Mouse (Mus musculus) adrenal gland, postnatal 10 days (tissue): Measurements from ENCODE around the gene Hnrnpm. TPM values are rescaled to one million over a fixed set of nuclear protein-coding genes. Genes with fewer than 3 reads are reported as not detected.
A peak's percentile ranks its signal among the peaks of the same experiment; 100 is the strongest.
"Not testable (repeated sequence)": the region's sequence is repeated elsewhere in the genome, so short reads cannot be mapped to it uniquely, and the experiment has no call there.

ENCODE experiments used
- DNase-seq: peaks from one replicate; pipeline ENCODE4 v3.0.0; 2021; ENCODE audit warnings: mixed read lengths
- total RNA-seq, 2 experiments: library from RNA; stranded (reverse); gene quantifications; 2 replicates each; pipeline ENCODE4 v1.2.3; 2021

The Hnrnpm gene
- total RNA-seq, 2 experiments from 2014 or later = 148 to 172 TPM

DNA sequence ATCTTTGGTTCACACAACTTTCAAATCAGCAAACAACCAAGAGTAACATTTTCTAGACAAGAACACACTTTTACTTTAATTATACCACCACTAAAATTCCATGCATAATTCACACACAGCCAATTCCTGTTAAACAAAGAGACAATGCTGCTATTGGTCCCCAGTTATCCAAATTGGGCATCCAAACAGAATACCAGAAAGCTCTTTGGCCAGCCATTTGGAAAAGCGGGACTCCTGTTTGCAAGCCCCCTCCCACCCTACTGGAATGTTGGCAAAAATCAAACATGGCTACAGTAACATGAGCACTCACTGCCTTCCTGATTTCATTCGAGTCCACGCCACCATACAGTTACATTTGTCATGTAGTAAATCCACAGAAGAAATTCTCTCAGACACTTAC is 17.0 kb downstream of the Hnrnpm start:
- DNase-seq = no peak

GRCm38 (mm10) chr17:33666813-33667212 is 19.8 kb downstream of the Hnrnpm start:
- no peak for DNase-seq

GRCm38 (mm10) chr17:33649781-33650475 is 36.7 kb downstream of the Hnrnpm start:
- DNase-seq = no peak

- no peak for DNase-seq
Measured at GRCm38 (mm10) chr17:33645073-33645472, 41.6 kb downstream of the Hnrnpm start.

GRCm38 (mm10) chr17:33644068-33644467 is 42.6 kb downstream of the Hnrnpm start:
- no peak for DNase-seq

- DNase-seq = peak; percentile 0
Measured at GRCm38 (mm10) chr17:33639743-33640142, 46.9 kb downstream of the Hnrnpm start.

GRCm38 (mm10) chr17:33637516-33638276 is 49.0 kb downstream of the Hnrnpm start, which contains the start of gene Pram1:
Pram1 (plus strand) TSS chr17:33638056.
- no peak for DNase-seq

DNA sequence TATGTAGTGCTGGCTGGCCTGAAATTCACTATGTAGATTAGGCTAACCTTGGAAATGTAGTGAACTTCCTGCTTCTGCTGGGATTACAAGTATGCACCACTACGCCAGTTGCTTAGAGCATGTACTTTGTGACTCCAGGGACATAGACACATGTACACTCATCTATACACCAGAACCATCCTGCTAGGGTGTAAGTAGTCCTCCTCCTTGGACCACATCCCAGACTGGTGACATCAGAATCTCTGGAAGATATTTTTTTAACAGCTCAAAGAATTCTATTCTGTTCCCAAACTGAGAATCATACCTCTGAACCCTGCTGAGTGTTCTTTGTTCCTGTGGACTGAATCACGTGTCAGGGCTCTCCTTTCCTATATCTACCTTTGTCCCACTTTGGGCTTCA is 49.6 kb downstream of the Hnrnpm start:
- peak; percentile 26 for DNase-seq

- no peak for DNase-seq
Measured at GRCm38 (mm10) chr17:33631796-33632195, 54.9 kb downstream of the Hnrnpm start.

DNA sequence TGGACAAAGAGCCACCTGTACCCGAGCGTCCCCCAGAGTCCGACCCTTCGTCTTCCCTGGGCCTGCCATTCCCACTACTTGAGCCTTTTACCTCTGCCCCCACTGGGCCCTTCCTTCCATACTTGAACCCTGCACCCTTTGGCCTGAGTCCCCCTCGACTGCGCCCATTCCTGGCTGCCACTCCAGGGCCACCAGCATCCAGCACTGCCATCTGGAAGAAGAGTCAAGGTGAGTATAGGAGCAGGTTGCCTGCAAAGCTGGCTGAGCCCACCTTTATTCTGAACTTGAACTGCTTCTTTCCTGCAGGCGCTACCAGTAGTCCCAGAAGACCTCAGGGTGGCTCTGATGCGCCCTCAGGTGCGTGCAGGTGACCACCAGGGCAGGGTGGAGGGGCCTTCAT is 55.4 kb downstream of the Hnrnpm start:
- no peak for DNase-seq

GRCm38 (mm10) chr17:33630171-33630895 is 56.3 kb downstream of the Hnrnpm start:
- no peak for DNase-seq

DNA sequence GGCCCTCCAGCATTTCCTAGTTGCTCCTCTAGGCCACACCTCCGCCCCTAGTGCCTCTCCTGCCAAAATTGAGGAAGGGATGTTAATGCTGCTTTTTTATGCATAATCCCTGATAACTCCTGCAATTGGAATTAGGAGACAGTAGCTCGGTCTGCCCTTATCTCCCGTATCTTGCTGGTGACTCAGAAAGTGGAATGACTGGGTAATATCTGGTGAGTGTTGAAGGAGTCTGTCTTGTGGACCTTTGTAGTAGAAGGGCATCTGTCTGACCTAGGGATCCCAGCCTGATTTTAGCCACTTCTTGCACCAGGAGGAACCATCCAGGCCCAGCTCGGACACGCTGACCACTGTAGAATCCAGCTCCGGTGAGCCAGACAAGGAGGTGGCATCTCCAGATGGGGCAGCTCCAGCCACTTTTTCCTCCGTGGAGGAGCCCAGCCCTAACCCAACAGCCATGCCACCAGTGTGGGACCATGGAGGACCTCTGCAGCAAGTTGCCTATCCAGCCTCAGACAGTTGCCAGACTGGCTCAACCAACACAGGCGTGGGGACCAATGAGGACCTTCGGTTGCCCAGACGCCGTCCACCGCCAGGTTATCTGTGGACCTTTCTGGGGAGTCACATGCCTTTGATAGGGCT is 57.1 kb downstream of the Hnrnpm start:
- DNase-seq = no peak

DNA sequence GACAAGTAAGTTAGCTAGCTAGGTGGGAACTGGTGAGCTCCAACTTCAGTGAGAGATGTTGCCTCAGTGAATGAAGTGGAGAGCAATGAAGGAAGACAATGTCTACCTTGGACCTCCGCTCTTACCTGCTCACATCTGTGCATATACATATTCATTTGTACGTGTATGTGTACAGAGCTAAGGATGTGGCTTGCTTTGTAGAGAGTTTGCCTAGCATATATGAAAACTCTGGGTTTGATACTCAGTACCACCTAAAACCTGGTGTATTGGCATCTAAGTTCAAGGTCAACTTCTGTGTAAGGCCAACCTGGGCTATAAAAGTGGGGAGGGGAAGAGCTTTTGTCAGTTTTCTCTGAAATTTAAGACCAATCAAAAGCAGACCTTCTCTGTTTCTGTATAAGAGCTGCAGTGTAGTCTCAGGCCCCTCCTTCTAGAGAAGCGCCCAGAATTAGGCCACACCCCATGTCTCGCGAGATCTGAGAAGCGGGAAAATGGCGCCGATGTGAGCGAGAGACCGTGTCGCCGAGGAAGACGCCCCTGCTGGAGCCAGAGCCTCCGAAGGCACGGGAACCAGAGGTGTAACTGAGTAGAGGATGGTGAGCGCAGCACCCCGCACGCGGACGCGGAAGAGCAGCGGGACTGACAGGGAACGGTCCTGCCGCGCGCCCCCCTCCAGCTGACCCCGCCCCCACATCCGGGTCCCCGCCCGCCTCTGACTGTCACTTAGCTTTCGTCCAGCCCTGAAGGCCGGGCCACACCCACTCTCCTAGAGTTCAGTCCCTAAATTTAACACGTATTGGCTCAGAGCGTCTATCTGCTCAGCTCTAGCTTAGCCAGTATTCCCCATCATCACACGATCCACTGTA is 57.8 kb downstream of the Hnrnpm start, which contains the start of gene Zfp414:
Gene Zfp414 (plus strand): TSS at position 470 of the 866 bp plus-strand sequence.
- peak; percentile 93 for DNase-seq

GRCm38 (mm10) chr17:33627281-33627680 is 59.4 kb downstream of the Hnrnpm start:
- no peak for DNase-seq

GRCm38 (mm10) chr17:33613726-33614125 is 72.9 kb downstream of the Hnrnpm start:
- DNase-seq = not testable (repeated sequence)

DNA sequence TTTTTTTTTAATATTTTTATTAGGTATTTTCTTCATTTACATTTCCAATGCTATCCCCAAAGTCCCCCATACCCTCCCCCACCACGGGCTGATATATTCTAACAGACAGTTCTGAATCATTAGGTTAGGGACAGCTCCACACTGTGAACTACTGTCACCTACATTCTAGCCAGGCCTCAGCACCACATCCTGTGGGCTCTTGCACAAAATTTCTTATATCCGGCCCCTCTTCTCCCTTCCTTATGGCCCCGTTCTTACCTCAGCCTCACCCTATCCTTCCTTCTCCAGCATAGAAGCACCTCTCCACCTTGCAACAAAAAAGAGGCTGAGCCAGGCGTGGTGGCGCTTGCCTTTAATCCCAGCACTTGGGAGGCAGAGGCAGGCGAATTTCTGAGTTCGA is 76.1 kb downstream of the Hnrnpm start:
- DNase-seq = no peak

- DNase-seq = no peak
Measured at GRCm38 (mm10) chr17:33607273-33607672, 79.4 kb downstream of the Hnrnpm start.

GRCm38 (mm10) chr17:33601947-33602346 is 84.7 kb downstream of the Hnrnpm start:
- DNase-seq = no peak

DNA sequence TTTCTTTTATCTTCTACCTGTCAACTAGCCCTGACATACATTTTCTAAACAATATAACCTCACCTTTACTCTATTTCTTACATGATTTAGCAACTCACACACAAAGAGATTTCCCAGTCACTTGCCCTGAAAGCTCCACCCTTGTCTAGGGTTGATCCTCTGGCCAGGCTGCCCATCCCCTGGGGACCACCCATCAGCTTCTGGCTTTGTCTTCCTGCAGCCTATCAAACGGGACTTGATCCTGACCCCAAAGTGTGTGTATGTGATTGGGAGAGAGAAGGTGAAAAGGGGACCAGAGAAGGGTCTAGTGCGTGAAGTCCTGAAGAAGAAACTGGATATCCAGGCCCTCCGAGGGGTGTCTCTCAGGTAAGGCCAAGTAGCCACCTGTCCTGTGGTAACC is 85.8 kb downstream of the Hnrnpm start:
- DNase-seq = no peak

- DNase-seq = no peak
Measured at GRCm38 (mm10) chr17:33599836-33600475, 86.7 kb downstream of the Hnrnpm start.

- no peak for DNase-seq
Measured at GRCm38 (mm10) chr17:33598506-33598905, 88.2 kb downstream of the Hnrnpm start.
